33 mouse cellular contexts compared by ENCODE assay signal in the genomic region with DNA sequence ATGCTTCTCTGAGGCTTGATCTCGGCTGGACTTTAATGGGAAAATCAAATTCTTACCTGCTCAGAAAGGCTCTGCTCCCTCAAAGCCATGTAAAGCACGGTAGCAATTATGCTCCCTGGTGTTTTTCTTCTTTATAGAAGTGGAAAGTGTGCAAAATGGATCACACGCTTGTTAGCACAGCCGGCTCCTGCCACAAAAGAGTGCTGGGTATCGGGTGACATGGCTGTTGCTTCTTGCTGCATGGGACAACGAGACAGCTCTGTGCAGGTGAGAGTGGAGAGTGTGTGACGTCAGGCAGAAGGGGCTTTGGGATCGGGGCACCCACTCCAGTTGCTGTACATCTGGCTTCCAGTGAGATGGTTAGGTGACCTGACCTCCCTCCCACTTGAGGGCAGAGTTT.
A peak's percentile ranks its signal among the peaks of the same experiment; 100 is the strongest.
DNase-seq lines count a peak whose midpoint lies in the region; ATAC-seq and TF ChIP-seq lines count a peak whose summit lies in the region.
"Had no signal": no experiment of that assay in that cellular context is flagged by ENCODE, and none has a peak within 500 bp of the region (broad histone marks: within the 10 kb centered on the region; RNA-seq: fewer than 3 reads in every experiment).

No protein-coding gene starts in this region.

- H3K4me2 ChIP-seq in midbrain, embryonic 15.5 days: no peak overlapping the region
- no peak overlapping the region for H3K4me2 ChIP-seq in CH12.LX (ENCODE audit: insufficient read depth, low read depth, poor library complexity, severe bottlenecking)
- H3K4me2 ChIP-seq in limb, embryonic 12.5 days: no peak overlapping the region
- H3K4me2 ChIP-seq: embryonic facial prominence, embryonic 12.5 days; forebrain, embryonic 13.5 days; heart, embryonic 12.5 days; hindbrain, embryonic 14.5 days; liver, embryonic 15.5 days; lung, embryonic 14.5 days; neural tube, embryonic 15.5 days; stomach, embryonic 15.5 days had no signal

- peaks cover 91% of the 10 kb centered on the region for H3K27me3 ChIP-seq in midbrain, embryonic 10.5 days (ENCODE audit: low read depth, poor library complexity, severe bottlenecking)
- 0 out of 2 replicates have a peak, but pooled peaks cover 3% of the 10 kb centered on the region for H3K27me3 ChIP-seq in midbrain, embryonic 15.5 days (replicated peaks)
- H3K27me3 ChIP-seq in CH12.LX (replicated peaks): peaks cover 92% of the 10 kb centered on the region
- H3K27me3 ChIP-seq in embryonic facial prominence, embryonic 10.5 days (replicated peaks; ENCODE audit: low read depth, poor library complexity, severe bottlenecking): peaks cover 41% of the 10 kb centered on the region
- H3K27me3 ChIP-seq in limb, embryonic 12.5 days: peaks cover 5% of the 10 kb centered on the region
- H3K27me3 ChIP-seq: embryonic facial prominence, embryonic 12.5 days; forebrain, embryonic 13.5 days; heart, embryonic 12.5 days; liver, embryonic 15.5 days; stomach, embryonic 15.5 days had no signal

- dilution Hi-C loops in CH12.LX (cut with MboI; ENCODE audit: extremely low pct_ligation_motif_present, extremely low pct_unique_long_range_greater_than_20kb, low sequenced_read_pairs): no loop called here

- TF ChIP-seq EP300 in CH12.LX (IDR thresholded peaks at IDR 0.05; ENCODE audit: low read length): no peak

- no peak overlapping the region for H3K9ac ChIP-seq in midbrain, embryonic 15.5 days
- H3K9ac ChIP-seq in CH12.LX (ENCODE audit: insufficient read depth, low read depth): no peak overlapping the region
- no peak overlapping the region for H3K9ac ChIP-seq in limb, embryonic 12.5 days (replicated peaks)
- H3K9ac ChIP-seq: embryonic facial prominence, embryonic 12.5 days; forebrain, embryonic 13.5 days; heart, embryonic 12.5 days; hindbrain, embryonic 14.5 days; liver, embryonic 15.5 days; lung, embryonic 14.5 days; neural tube, embryonic 15.5 days; stomach, embryonic 15.5 days had no signal

- in situ Hi-C loops in CH12.LX (cut with MboI; ENCODE audit: low pct_ligation_motif_present, low pct_unique_long_range_greater_than_20kb, low sequenced_read_pairs): no loop called here

- H3K4me1 ChIP-seq in midbrain, embryonic 10.5 days: peaks cover 26% of the 10 kb centered on the region
- peaks cover 23% of the 10 kb centered on the region for H3K4me1 ChIP-seq in midbrain, embryonic 15.5 days
- no peaks in the 10 kb centered on the region for H3K4me1 ChIP-seq in CH12.LX (ENCODE audit: control insufficient read depth in 1 of 2, insufficient read depth in 2 of 2)
- H3K4me1 ChIP-seq in embryonic facial prominence, embryonic 10.5 days: peaks cover 22% of the 10 kb centered on the region
- peaks cover 57% of the 10 kb centered on the region for H3K4me1 ChIP-seq in limb, embryonic 12.5 days (replicated peaks)
- H3K4me1 ChIP-seq: heart, embryonic 12.5 days; liver, embryonic 15.5 days; stomach, embryonic 15.5 days had no signal

- H3K9me3 ChIP-seq in midbrain, embryonic 10.5 days (replicated peaks): no peaks in the 10 kb centered on the region
- no peaks in the 10 kb centered on the region for H3K9me3 ChIP-seq in midbrain, embryonic 15.5 days
- H3K9me3 ChIP-seq in CH12.LX (replicated peaks; ENCODE audit: low read length): peaks cover 8% of the 10 kb centered on the region
- 0 out of 2 replicates have a peak, but pooled peaks cover 3% of the 10 kb centered on the region for H3K9me3 ChIP-seq in embryonic facial prominence, embryonic 10.5 days
- peaks cover 6% of the 10 kb centered on the region; the same call in 1 of the 2 replicates for H3K9me3 ChIP-seq in limb, embryonic 12.5 days
- H3K9me3 ChIP-seq: embryonic facial prominence, embryonic 12.5 days; forebrain, embryonic 13.5 days; liver, embryonic 15.5 days; neural tube, embryonic 15.5 days; stomach, embryonic 15.5 days had no signal

- no peaks in the 10 kb centered on the region for H3K79me2 ChIP-seq in CH12.LX (replicated peaks; ENCODE audit: control insufficient read depth, extremely low read depth, insufficient read depth, poor library complexity, severe bottlenecking)

- H3K27ac ChIP-seq in midbrain, embryonic 10.5 days (replicated peaks): 0 out of 2 replicates have a peak overlapping the region, but pooled peaks have one; percentile 4
- H3K27ac ChIP-seq in midbrain, embryonic 15.5 days: no peak overlapping the region
- no peak overlapping the region for H3K27ac ChIP-seq in CH12.LX (ENCODE audit: insufficient read depth, low read depth)
- H3K27ac ChIP-seq in embryonic facial prominence, embryonic 10.5 days (replicated peaks): peak overlapping the region; percentile 51
- H3K27ac ChIP-seq in limb, embryonic 12.5 days: 0 out of 2 replicates have a peak overlapping the region, but pooled peaks have one; percentile 13
- H3K27ac ChIP-seq: embryonic facial prominence, embryonic 12.5 days; forebrain, embryonic 13.5 days; gastrocnemius, adult 2 months; heart, adult 2 months; hindbrain, embryonic 14.5 days; left cerebral cortex, adult 2 months; liver, embryonic 15.5 days; neural tube, embryonic 15.5 days; stomach, embryonic 15.5 days had no signal

- no peaks in the 10 kb centered on the region for H3K36me3 ChIP-seq in midbrain, embryonic 10.5 days
- H3K36me3 ChIP-seq in midbrain, embryonic 15.5 days (replicated peaks): no peaks in the 10 kb centered on the region
- H3K36me3 ChIP-seq in CH12.LX (replicated peaks in 1 of 2; ENCODE audit: control insufficient read depth in 1 of 2, insufficient read depth in 1 of 2, low read length in 1 of 2): no peaks in the 10 kb centered on the region
- no peaks in the 10 kb centered on the region for H3K36me3 ChIP-seq in embryonic facial prominence, embryonic 10.5 days (replicated peaks)
- no peaks in the 10 kb centered on the region for H3K36me3 ChIP-seq in limb, embryonic 12.5 days
- H3K36me3 ChIP-seq: embryonic facial prominence, embryonic 12.5 days; heart, embryonic 12.5 days; liver, embryonic 15.5 days; neural tube, embryonic 15.5 days; stomach, embryonic 15.5 days had no signal

- no peak for ATAC-seq in midbrain, embryonic 15.5 days (replicated peaks)
- no peak for ATAC-seq in limb, embryonic 12.5 days (ENCODE audit: insufficient number of reproducible peaks, insufficient read depth, low FRiP score, low TSS enrichment, low read depth)
- no peak for ATAC-seq in frontal cortex, adult (ENCODE audit: low TSS enrichment)
- ATAC-seq: activated CD4-positive, CD25-positive, alpha-beta regulatory T cell, adult 4 months; forebrain, embryonic 13.5 days; inflammation-experienced regulatory T-cells, adult 6 months had no signal

- no peak overlapping the region for H3K4me3 ChIP-seq in midbrain, embryonic 10.5 days
- no peak overlapping the region for H3K4me3 ChIP-seq in midbrain, embryonic 15.5 days
- no peak overlapping the region for H3K4me3 ChIP-seq in CH12.LX (replicated peaks in 1 of 3; ENCODE audit: low read depth in 2 of 3, low read length in 2 of 3, poor library complexity in 1 of 3)
- H3K4me3 ChIP-seq in embryonic facial prominence, embryonic 10.5 days: no peak overlapping the region
- H3K4me3 ChIP-seq in limb, embryonic 12.5 days (replicated peaks): no peak overlapping the region
- H3K4me3 ChIP-seq: embryonic facial prominence, embryonic 12.5 days; erythroblast, embryonic 14.5 days; forebrain, embryonic 13.5 days; gastrocnemius, adult 2 months; heart, adult 2 months; heart, embryonic 12.5 days; left cerebral cortex, adult 2 months; liver, embryonic 15.5 days; neural tube, embryonic 15.5 days; stomach, embryonic 15.5 days had no signal

- no peak for TF ChIP-seq POLR2A in CH12.LX (IDR thresholded peaks at IDR 0.05; ENCODE audit: low read depth, low read length)

- WGBS in midbrain, embryonic 10.5 days: 50% methylated on average over 8 of the region's 8 CpGs
- WGBS in midbrain, embryonic 15.5 days: 31% methylated on average over 8 of the region's 8 CpGs
- 35% methylated on average over 8 of the region's 8 CpGs for WGBS in embryonic facial prominence, embryonic 10.5 days
- WGBS in limb, embryonic 12.5 days: 18% methylated on average over 8 of the region's 8 CpGs

- DNase-seq in midbrain, embryonic 10.5 days (ENCODE audit: low spot score): no peak
- DNase-seq in CH12.LX (ENCODE audit: extremely low read depth): no peak
- DNase-seq in embryonic facial prominence, embryonic 10.5 days (ENCODE audit: low spot score): peak; percentile 45
- no peak for DNase-seq in testis, postnatal 14 days (ENCODE audit: low spot score)
- DNase-seq: adrenal gland, adult 2 months; adrenal gland, postnatal 36 days; B cell, adult 2 months; cerebellum, adult 18-20 months; cerebellum, postnatal 10 days; gastrocnemius, adult 2 months; gastrocnemius, postnatal 36 days; heart, adult 2 months; heart, postnatal 4 days; kidney, adult 11 months; kidney, postnatal 14 days; lung, embryonic 14.5 days; retina, postnatal 1 day; right cerebral cortex, postnatal 25 days; thymus, postnatal 14 days had no signal

- no peak for TF ChIP-seq CTCF in CH12.LX (conservative IDR thresholded peaks at IDR 0.05 in 1 of 2, IDR thresholded peaks at IDR 0.05 in 1 of 2; ENCODE audit: low read depth in 2 of 2, low read length in 2 of 2)

- peak; percentile 2 for TF ChIP-seq RAD21 in CH12.LX (IDR thresholded peaks at IDR 0.05; ENCODE audit: low read depth, low read length)

TF ChIP-seq in CH12.LX, 34 proteins besides CTCF, POLR2A, EP300 and RAD21:
- TF ChIP-seq ELF1 (IDR thresholded peaks at IDR 0.05; ENCODE audit: low read depth, low read length) (no peak), SIN3A (IDR thresholded peaks at IDR 0.05; ENCODE audit: low read length) (no peak), USF1 (IDR thresholded peaks at IDR 0.05; ENCODE audit: low read depth, low read length) (no peak), BHLHE40 (IDR thresholded peaks at IDR 0.05; ENCODE audit: low read depth, low read length) (no peak), ZMIZ1 (IDR thresholded peaks at IDR 0.05; ENCODE audit: low read depth, low read length) (no peak), SMC3 (IDR thresholded peaks at IDR 0.05; ENCODE audit: low read depth, low read length) (no peak; the same call in 1 of the 2 replicates), TCF12 (IDR thresholded peaks at IDR 0.05; ENCODE audit: low read depth, low read length) (no peak), PAX5 (IDR thresholded peaks at IDR 0.05; ENCODE audit: low read length) (no peak), JUN (IDR thresholded peaks at IDR 0.05; ENCODE audit: insufficient read depth, low read depth, low read length) (no peak)

Comparison
In these comparisons a context has a peak if more than half of its experiments do, and no peak if none do; other contexts are left out.
1. H3K27ac ChIP-seq: peak in midbrain, embryonic 10.5 days (single experiment), embryonic facial prominence, embryonic 10.5 days (single experiment) and limb, embryonic 12.5 days (single experiment); none in midbrain, embryonic 15.5 days (single experiment) and CH12.LX (single experiment).